Mouse (Mus musculus): ENCODE measurements around the gene 2310034G01Rik. TPM values are rescaled to one million over a fixed set of nuclear protein-coding genes. Genes with fewer than 3 reads are reported as not detected.

2310034G01Rik gene
- total and polyA plus RNA-seq, 2 experiments from 2014 or later, result 2.0 to 3.8 TPM

DNA sequence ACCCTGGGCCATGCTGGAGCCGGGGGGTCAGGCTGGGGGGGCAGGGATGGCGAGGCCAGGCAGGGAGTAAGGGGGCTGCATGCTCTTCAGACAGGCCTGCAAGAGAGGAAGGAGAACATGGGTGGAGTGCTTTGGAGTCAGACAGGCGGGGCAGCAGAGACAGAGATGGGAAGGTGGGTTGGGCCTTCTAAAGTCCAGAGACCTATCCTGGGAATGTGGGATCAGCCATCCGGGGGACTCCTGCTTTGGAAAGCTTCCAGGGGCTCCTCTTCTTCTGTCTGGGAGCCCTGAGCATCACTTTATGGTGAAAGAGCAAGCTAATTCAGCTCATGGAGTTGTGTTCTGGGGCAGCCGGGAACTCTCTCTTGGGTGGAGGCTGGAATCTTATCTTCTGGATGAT is 25.2 kb downstream of the 2310034G01Rik start:
- H3K4me1 ChIP-seq (ENCODE audit: insufficient read depth, low read length), result peaks cover 33% of the 10 kb centered on the region

GRCm38 (mm10) chr19:46324366-46324765 is 25.7 kb downstream of the 2310034G01Rik start:
- H3K9ac ChIP-seq (replicated peaks; ENCODE audit: low read length, poor library complexity, severe bottlenecking), result peak overlapping the region; percentile 56; the same call in 1 of the 2 replicates
- H3K27ac ChIP-seq (ENCODE audit: low read depth, low read length), result no peak overlapping the region
- peaks cover 33% of the 10 kb centered on the region for H3K4me1 ChIP-seq (ENCODE audit: insufficient read depth, low read length)

More for the DNA sequence above, 25.2 kb downstream of the 2310034G01Rik start:
- WGBS, result 77% methylated on average over 5 of the region's 5 CpGs
- ATAC-seq (ENCODE audit: low FRiP score), result no peak
- peak overlapping the region; percentile 56 for H3K9ac ChIP-seq (replicated peaks; ENCODE audit: low read length, poor library complexity, severe bottlenecking)
- TF ChIP-seq CTCF (IDR thresholded peaks at IDR 0.05), result no peak
- H3K27ac ChIP-seq (ENCODE audit: low read depth, low read length), result no peak overlapping the region
- H3K9me3 ChIP-seq (ENCODE audit: low read length), result no peaks in the 10 kb centered on the region
- H3K27me3 ChIP-seq (ENCODE audit: insufficient read depth, low read length), result no peaks in the 10 kb centered on the region
- no peak for DNase-seq (ENCODE audit: low spot score)
- H3K36me3 ChIP-seq (ENCODE audit: insufficient read depth, low read length), result 0 out of 2 replicates have a peak, but pooled peaks cover 3% of the 10 kb centered on the region
- peak overlapping the region; percentile 97 for H3K4me2 ChIP-seq (ENCODE audit: low read depth, low read length, poor library complexity, severe bottlenecking)
- H3K4me3 ChIP-seq (ENCODE audit: low read depth, low read length), result peak overlapping the region; percentile 66

GRCm38 (mm10) chr19:46323716-46324115 is 26.4 kb downstream of the 2310034G01Rik start:
- Histone ChIP-seq H3K27me3 (ENCODE audit: insufficient read depth, low read length) (no peaks in the 10 kb centered on the region), H3K27ac (ENCODE audit: low read depth, low read length) (no peak overlapping the region), H3K4me1 (ENCODE audit: insufficient read depth, low read length) (peaks cover 33% of the 10 kb centered on the region), H3K36me3 (ENCODE audit: insufficient read depth, low read length) (0 out of 2 replicates have a peak, but pooled peaks cover 3% of the 10 kb centered on the region), H3K4me2 (ENCODE audit: low read depth, low read length, poor library complexity, severe bottlenecking) (0 out of 2 replicates have a peak overlapping the region, but pooled peaks have one; percentile 97), H3K4me3 (ENCODE audit: low read depth, low read length) (no peak overlapping the region), H3K9ac (replicated peaks; ENCODE audit: low read length, poor library complexity, severe bottlenecking) (0 out of 2 replicates have a peak overlapping the region, but pooled peaks have one; percentile 19), H3K9me3 (ENCODE audit: low read length) (no peaks in the 10 kb centered on the region)
- DNase-seq (ENCODE audit: low spot score) (no peak), ATAC-seq (ENCODE audit: low FRiP score) (no peak)
- TF ChIP-seq CTCF (IDR thresholded peaks at IDR 0.05), result no peak
- 69% methylated on average over 5 of the region's 5 CpGs for whole genome bisulfite sequencing

More at GRCm38 (mm10) chr19:46324366-46324765, 25.7 kb downstream of the 2310034G01Rik start:
- 77% methylated on average over 11 of the region's 11 CpGs for WGBS
- Histone ChIP-seq H3K27me3 (ENCODE audit: insufficient read depth, low read length) (no peaks in the 10 kb centered on the region), H3K4me3 (ENCODE audit: low read depth, low read length) (no peak overlapping the region), H3K9me3 (ENCODE audit: low read length) (no peaks in the 10 kb centered on the region), H3K36me3 (ENCODE audit: insufficient read depth, low read length) (0 out of 2 replicates have a peak, but pooled peaks cover 3% of the 10 kb centered on the region), H3K4me2 (ENCODE audit: low read depth, low read length, poor library complexity, severe bottlenecking) (peak overlapping the region; percentile 97; the same call in 1 of the 2 replicates)
- no peak for ATAC-seq (ENCODE audit: low FRiP score)
- DNase-seq (ENCODE audit: low spot score), result no peak
- TF ChIP-seq CTCF (IDR thresholded peaks at IDR 0.05), result no peak

GRCm38 (mm10) chr19:46322996-46323572 is 27.0 kb downstream of the 2310034G01Rik start:
- peak overlapping the region; percentile 0; the same call in 1 of the 2 replicates for H3K4me2 ChIP-seq (ENCODE audit: low read depth, low read length, poor library complexity, severe bottlenecking)
- H3K4me3 ChIP-seq (ENCODE audit: low read depth, low read length), result no peak overlapping the region
- peaks cover 33% of the 10 kb centered on the region for H3K4me1 ChIP-seq (ENCODE audit: insufficient read depth, low read length)
- no peak overlapping the region for H3K27ac ChIP-seq (ENCODE audit: low read depth, low read length)
- H3K36me3 ChIP-seq (ENCODE audit: insufficient read depth, low read length), result 0 out of 2 replicates have a peak, but pooled peaks cover 3% of the 10 kb centered on the region
- no peaks in the 10 kb centered on the region for H3K27me3 ChIP-seq (ENCODE audit: insufficient read depth, low read length)
- WGBS, result 84% methylated on average over 13 of the region's 13 CpGs
- H3K9ac ChIP-seq (replicated peaks; ENCODE audit: low read length, poor library complexity, severe bottlenecking), result peak overlapping the region; percentile 39; the same call in 1 of the 2 replicates
- H3K9me3 ChIP-seq (ENCODE audit: low read length), result no peaks in the 10 kb centered on the region
- ATAC-seq (ENCODE audit: low FRiP score) (no peak), DNase-seq (ENCODE audit: low spot score) (no peak)
- no peak for TF ChIP-seq CTCF (IDR thresholded peaks at IDR 0.05)

DNA sequence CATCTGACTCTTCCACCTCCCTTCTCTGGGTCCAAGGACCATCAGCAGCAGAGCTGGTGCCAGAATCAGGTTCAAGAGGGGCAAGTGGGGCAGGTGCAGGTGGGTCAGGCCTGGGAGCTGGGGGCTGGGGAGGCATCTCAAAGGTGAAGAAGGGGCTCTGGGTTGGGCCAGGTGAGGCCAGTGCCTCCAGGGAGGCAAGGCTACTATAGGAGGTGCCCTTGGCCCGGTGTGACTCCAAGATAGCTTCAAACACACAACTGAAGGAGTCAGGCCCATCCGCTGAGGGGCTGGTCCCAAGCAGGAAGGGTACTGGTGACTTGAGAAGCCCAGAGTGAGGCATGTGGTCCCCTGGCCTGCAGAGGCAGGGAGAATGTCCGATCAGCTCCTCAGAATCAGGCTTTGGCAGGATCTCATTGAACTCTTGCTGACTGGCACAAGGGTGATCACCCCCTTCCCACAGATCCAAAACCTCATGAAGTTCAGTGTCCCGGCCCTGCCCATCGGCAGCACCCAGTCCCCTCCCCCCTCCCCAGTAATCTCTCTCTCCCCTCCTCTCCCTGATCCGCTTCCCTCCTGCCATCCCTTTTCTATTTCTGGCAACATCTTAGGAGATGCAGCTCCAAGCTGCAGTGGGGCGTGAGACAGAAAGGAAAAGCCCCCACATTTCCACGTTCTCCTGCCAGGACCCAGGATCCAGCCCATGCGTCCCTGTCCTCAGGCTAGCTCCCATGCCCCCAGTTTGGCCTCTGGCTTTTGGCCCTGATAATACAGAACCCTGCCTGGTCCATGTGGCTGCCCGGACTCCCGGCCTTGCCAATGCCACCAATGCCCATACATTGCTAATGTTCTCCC is 27.7 kb downstream of the 2310034G01Rik start:
- H3K4me1 ChIP-seq (ENCODE audit: insufficient read depth, low read length), result peaks cover 33% of the 10 kb centered on the region
- H3K27ac ChIP-seq (ENCODE audit: low read depth, low read length), result peak overlapping the region; percentile 63
- 0 out of 2 replicates have a peak, but pooled peaks cover 3% of the 10 kb centered on the region for H3K36me3 ChIP-seq (ENCODE audit: insufficient read depth, low read length)
- 47% methylated on average over 11 of the region's 11 CpGs for WGBS
- ATAC-seq (ENCODE audit: low FRiP score), result no peak
- H3K4me3 ChIP-seq (ENCODE audit: low read depth, low read length), result no peak overlapping the region
- H3K27me3 ChIP-seq (ENCODE audit: insufficient read depth, low read length), result no peaks in the 10 kb centered on the region
- no peaks in the 10 kb centered on the region for H3K9me3 ChIP-seq (ENCODE audit: low read length)
- peak overlapping the region; percentile 35 for H3K4me2 ChIP-seq (ENCODE audit: low read depth, low read length, poor library complexity, severe bottlenecking)
- no peak for TF ChIP-seq CTCF (IDR thresholded peaks at IDR 0.05)
- H3K9ac ChIP-seq (replicated peaks; ENCODE audit: low read length, poor library complexity, severe bottlenecking), result peak overlapping the region; percentile 39; the same call in 1 of the 2 replicates
- DNase-seq (ENCODE audit: low spot score), result no peak

Measured in midbrain, postnatal 0 days (tissue).